Mouse (Mus musculus) testis, adult 2 months (tissue): Measurements from ENCODE around the gene Adamts12.

Experiments
- CTCF ChIP-seq: fragments of 200-500 bp; IDR thresholded peaks from 2 replicates; pipeline ENCODE4 v1.5.1; 2012; ENCODE audit warnings: low read depth, mild to moderate bottlenecking, inconsistent platforms, low read length, moderate library complexity; ENCODE audit not compliant: control insufficient read depth, insufficient read depth, insufficient replicate concordance
- POLR2A ChIP-seq: fragments of 200-500 bp; IDR thresholded peaks from 2 replicates; pipeline ENCODE4 v1.6.1; 2012; ENCODE audit warnings: low read depth, mild to moderate bottlenecking, inconsistent platforms, low read length, moderate library complexity; ENCODE audit not compliant: control insufficient read depth

DNA sequence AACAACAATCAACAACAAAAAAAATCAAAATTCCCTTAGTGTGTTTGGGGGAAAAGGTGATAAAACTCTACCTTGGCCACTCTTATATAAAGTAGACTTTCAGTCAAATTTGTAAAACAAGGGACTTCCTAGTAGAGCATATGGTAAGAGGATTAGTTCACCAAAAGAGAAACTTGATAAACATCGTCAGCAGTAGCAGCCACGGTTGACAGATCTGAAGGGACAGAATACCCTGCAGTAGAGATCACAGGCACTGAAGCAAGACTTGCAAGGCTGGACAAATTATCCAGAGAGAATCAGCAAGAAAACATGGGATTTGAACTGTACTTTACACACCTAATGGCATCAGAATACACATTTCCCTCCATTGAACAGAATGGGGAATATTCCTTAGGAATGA lies 49.7 kb upstream of the Adamts12 start:
- TF ChIP-seq POLR2A (no peak), CTCF (no peak)
